Mouse (Mus musculus) megakaryocyte-erythroid progenitor cell, adult 5-6 weeks (primary cell): ENCODE data around the gene Arglu1. TPM values are rescaled to one million over a fixed set of nuclear protein-coding genes. Genes with fewer than 3 reads are reported as not detected.

Source experiments
- ATAC-seq: replicated peaks from 2 replicates; pipeline ENCODE4 v1.8.0; 2016; ENCODE audit warnings: mild to moderate bottlenecking, inconsistent platforms; ENCODE audit not compliant: severe bottlenecking, poor library complexity, low FRiP score, low TSS enrichment
- total RNA-seq, 2 experiments: library from RNA; stranded (forward) in 1 of 2; stranded (reverse) in 1 of 2; fragments of 200-1000, 215-1000 nt in 1 of 2; fragments of >200 nt in 1 of 2; fragmentation: Nextera tagmentation in 1 of 2; gene quantifications; 2 replicates each; pipeline ENCODE4 v1.2.3; 2014 to 2017

The Arglu1 gene
- total RNA-seq, 2 experiments from 2014 or later = 90.1 to 112 TPM

- no peak for ATAC-seq
Measured at GRCm38 (mm10) chr8:8659503-8660306, 30.6 kb downstream of the Arglu1 start.

- peak; percentile 51; the same call in 1 of the 2 replicates for ATAC-seq
Measured at GRCm38 (mm10) chr8:8658426-8659224, 31.7 kb downstream of the Arglu1 start.

- no peak for ATAC-seq
Measured at GRCm38 (mm10) chr8:8657692-8658355, 32.5 kb downstream of the Arglu1 start.

GRCm38 (mm10) chr8:8656578-8657441, 33.5 kb downstream of the Arglu1 start:
- no peak for ATAC-seq

GRCm38 (mm10) chr8:8655346-8656340, 34.7 kb downstream of the Arglu1 start:
- no peak for ATAC-seq

GRCm38 (mm10) chr8:8653906-8654489, 36.3 kb downstream of the Arglu1 start:
- no peak for ATAC-seq

GRCm38 (mm10) chr8:8653343-8653742, 37.0 kb downstream of the Arglu1 start:
- no peak for ATAC-seq

GRCm38 (mm10) chr8:8652388-8652787, 37.9 kb downstream of the Arglu1 start:
- no peak for ATAC-seq

GRCm38 (mm10) chr8:8649944-8650343, 40.4 kb downstream of the Arglu1 start:
- no peak for ATAC-seq

- no peak for ATAC-seq
Measured at GRCm38 (mm10) chr8:8649536-8649935, 40.8 kb downstream of the Arglu1 start.

- ATAC-seq = no peak
Measured at GRCm38 (mm10) chr8:8648686-8649085, 41.6 kb downstream of the Arglu1 start.

- ATAC-seq = no peak
Measured at GRCm38 (mm10) chr8:8647824-8648223, 42.5 kb downstream of the Arglu1 start.

- ATAC-seq = no peak
Measured at GRCm38 (mm10) chr8:8647319-8647718, 43.0 kb downstream of the Arglu1 start.

GRCm38 (mm10) chr8:8644160-8644915, 46.0 kb downstream of the Arglu1 start:
- no peak for ATAC-seq

- no peak for ATAC-seq
Measured at GRCm38 (mm10) chr8:8640264-8640588, 50.1 kb downstream of the Arglu1 start.

GRCm38 (mm10) chr8:8639569-8640263, 50.6 kb downstream of the Arglu1 start:
- ATAC-seq = no peak

GRCm38 (mm10) chr8:8631394-8631793, 58.9 kb downstream of the Arglu1 start:
- ATAC-seq = no peak
